Mouse (Mus musculus) forebrain, embryonic 10.5 days (tissue): Measurements from ENCODE around the gene Fmod. TPM values are rescaled to one million over a fixed set of nuclear protein-coding genes. Genes with fewer than 3 reads are reported as not detected.

ENCODE experiments used
- DNase-seq: peaks from one replicate; pipeline ENCODE4 v3.0.0-alpha.2; 2017; ENCODE audit warnings: low spot score; ENCODE audit errors: extremely low spot score
- H3K27ac ChIP-seq: fragments of 300-500 bp; sonication (generic); 2 replicates; pipeline ENCODE4 v1.5.1; 2016; ENCODE audit warnings: mild to moderate bottlenecking
- H3K27me3 ChIP-seq: fragments of 300-500 bp; sonication (generic); 2 replicates; pipeline ENCODE4 v1.6.1; 2016; ENCODE audit warnings: mild to moderate bottlenecking; ENCODE audit not compliant: poor library complexity, severe bottlenecking
- H3K36me3 ChIP-seq: fragments of 300-500 bp; sonication (generic); replicated peaks from 2 replicates; pipeline ENCODE4 v1.6.1; 2016; ENCODE audit warnings: mild to moderate bottlenecking, moderate library complexity
- H3K4me1 ChIP-seq: fragments of 300-500 bp; sonication (generic); 2 replicates; pipeline ENCODE4 v1.6.1; 2016
- H3K4me3 ChIP-seq: fragments of 300-500 bp; sonication (generic); 2 replicates; pipeline ENCODE4 v1.5.1; 2016; ENCODE audit warnings: mild to moderate bottlenecking, moderate library complexity
- H3K9me3 ChIP-seq: fragments of 300-500 bp; sonication (generic); 2 replicates; pipeline ENCODE4 v1.6.1; 2016; ENCODE audit warnings: mild to moderate bottlenecking, moderate library complexity
- WGBS: fragments of 180-500 bp; shearing (Covaris S2); methylation state at CpG from one replicate; pipeline ENCODE4 v1.1.7; 2016; 5-methylcytosine and 5-hydroxymethylcytosine counted together
- polyA plus RNA-seq: library from polyadenylated mRNA; unstranded; fragments of >200 nt; fragmentation: Nextera tagmentation; extraction: Ambion mirVana; gene quantifications from 2 replicates; pipeline ENCODE4 v1.2.1, GENCODE M21; 2016

Fmod gene
- polyA plus RNA-seq, 1 experiment from 2014 or later = 1.3 TPM

DNA sequence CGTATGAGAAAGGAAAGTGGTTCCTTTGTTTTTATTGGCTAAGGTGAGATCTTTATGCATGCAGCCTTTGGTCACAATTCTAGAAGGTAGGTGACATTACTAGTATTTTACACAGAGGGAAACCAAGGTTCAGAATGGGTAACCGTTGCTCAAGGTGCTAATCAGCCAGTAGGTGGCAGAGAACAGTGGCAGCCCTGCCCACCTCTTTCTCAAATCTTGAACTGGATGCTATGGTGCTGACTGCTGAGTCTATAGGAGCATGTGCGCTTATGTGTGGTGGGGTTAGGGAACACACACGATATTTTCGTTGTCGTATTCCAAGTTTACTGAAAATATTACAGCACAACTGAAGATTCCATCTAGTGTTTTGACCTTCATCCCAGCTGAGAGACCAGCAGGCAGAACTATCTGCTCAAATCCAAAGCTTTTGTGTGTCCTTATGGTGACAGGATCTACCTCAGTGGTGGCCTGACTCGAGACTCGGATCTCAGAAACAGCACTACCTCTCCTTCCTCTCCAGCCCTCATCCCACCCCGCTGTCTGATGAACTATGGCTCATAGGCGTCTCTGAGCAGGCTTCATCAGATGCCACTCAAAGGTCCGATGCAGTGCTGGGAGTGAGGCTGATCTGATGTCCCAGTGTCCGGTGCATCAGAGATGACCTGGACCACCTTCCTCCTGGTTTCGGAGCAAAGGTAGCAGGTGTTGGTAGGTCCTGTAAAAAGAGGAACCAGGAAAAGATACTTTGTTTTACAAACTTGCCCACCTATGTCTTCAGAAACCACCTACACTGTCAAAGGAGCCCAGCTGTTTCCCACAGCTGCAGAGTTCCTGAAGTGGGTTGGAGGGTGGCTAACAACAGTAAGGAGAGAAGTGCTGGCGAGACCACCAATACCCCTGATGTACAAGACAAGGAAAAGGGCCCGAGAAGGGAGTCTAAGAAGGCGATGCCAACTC, 23.0 kb downstream of the Fmod start:
- DNase-seq = no peak
- H3K9me3 ChIP-seq = no peaks in the 10 kb centered on the region
- H3K27ac ChIP-seq = peak overlapping the region; percentile 94
- WGBS = 78% methylated on average over 16 of the region's 16 CpGs
- no peaks in the 10 kb centered on the region for H3K36me3 ChIP-seq
- H3K27me3 ChIP-seq = no peaks in the 10 kb centered on the region
- peaks cover 66% of the 10 kb centered on the region for H3K4me1 ChIP-seq
- H3K4me3 ChIP-seq = peak overlapping the region; percentile 52

DNA sequence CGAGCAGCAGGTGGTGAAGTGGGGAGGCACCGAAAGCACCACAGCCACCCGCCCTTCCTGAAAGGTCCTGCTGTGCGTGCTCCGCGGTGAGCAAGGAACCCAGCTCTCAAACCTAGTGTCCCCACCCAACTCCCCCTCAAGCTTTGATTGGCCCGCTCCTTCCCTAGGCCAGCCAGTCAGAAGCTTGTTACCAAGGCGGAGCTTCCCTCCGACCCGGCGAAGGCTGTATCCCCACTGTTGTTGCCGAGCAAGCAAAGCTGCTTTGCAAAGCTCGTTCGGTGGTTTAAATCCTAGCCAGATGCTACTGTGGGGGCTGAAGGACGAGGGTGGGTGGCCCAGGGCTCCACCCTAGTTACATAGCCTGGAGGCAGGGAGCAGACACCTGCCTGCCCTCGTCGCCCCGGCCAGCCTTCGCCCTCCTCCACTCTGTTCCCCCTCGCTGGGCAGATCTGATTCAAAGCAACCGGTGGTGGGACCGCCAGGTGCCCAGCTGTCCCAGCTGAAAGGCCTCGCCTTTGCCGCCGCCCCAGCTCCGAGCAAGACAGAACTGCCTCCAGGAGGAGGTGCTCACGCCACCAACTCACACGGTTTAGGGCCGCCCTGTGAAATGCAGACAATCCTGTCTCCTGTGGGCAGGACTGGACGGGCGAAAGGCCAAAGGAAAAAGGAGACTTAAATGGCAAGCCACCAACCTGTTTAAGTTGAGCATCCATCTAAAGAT, 24.0 kb downstream of the Fmod start:
- H3K4me1 ChIP-seq = peaks cover 73% of the 10 kb centered on the region

DNA sequence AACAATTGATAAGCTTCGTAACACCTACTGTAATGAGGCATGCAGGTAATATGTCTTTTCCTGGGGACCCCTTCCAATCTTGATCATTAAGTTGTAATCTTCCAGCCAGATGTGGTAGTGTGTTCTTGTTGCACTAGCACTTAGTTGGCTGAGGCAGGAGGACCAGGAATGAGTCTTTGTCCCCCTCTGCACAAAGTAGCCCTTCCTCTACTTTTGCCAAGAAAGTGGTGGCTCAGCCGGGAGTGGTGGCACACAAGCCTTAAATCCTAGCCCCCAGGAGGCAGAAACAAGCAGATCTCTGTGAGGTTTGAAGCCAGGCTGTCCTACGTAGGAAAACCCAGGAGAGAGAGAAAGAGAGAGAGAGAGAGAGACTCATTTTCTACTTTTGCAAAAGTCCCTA, 24.9 kb downstream of the Fmod start:
- 30% methylated on average over 3 of the region's 3 CpGs for WGBS
- H3K4me1 ChIP-seq = peaks cover 82% of the 10 kb centered on the region
- peak; percentile 25 for DNase-seq
- peak overlapping the region; percentile 52 for H3K4me3 ChIP-seq
- no peaks in the 10 kb centered on the region for H3K9me3 ChIP-seq
- H3K27me3 ChIP-seq = no peaks in the 10 kb centered on the region
- no peaks in the 10 kb centered on the region for H3K36me3 ChIP-seq
- peak overlapping the region; percentile 94 for H3K27ac ChIP-seq

More for the DNA sequence above, 24.0 kb downstream of the Fmod start:
- Histone ChIP-seq H3K36me3 (no peaks in the 10 kb centered on the region), H3K4me3 (peak overlapping the region; percentile 52), H3K27ac (peak overlapping the region; percentile 94), H3K9me3 (no peaks in the 10 kb centered on the region), H3K27me3 (no peaks in the 10 kb centered on the region)
- under 1% methylated on average over 31 of the region's 31 CpGs for WGBS
- DNase-seq = peak; percentile 91

DNA sequence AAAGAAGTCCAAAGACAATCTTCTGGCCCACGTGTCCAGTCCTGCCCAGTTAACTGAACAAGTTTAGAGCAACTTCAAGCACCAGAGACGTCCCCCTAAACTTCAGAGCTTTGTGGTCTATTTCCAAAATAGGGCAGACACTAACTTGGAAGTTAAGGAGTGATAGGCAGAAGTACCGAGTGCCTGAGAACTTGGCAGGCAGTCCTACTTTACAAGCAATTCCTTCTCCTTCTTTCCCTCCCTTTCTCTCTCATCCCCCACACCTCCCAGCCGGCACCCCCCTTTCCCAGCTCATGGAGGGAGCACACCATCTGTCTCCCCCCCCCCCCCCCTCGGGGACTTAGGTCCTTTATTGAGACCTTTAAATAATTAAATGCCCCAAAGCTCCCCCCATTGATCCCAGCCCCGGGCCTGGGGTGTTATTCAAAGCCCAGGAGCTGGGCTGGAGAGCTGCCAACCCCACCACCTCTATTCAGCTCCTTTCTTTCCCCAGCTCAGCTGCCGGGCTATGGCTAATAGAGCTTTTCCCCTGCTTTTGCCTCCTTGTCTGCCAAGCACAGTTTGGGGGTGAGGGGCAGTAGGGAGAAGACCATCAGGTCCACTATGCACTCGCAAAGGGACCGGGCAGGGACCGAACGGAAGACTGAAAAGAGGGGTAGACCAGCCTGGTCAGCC, 25.5 kb downstream of the Fmod start:
- Histone ChIP-seq H3K4me1 (peaks cover 88% of the 10 kb centered on the region), H3K36me3 (no peaks in the 10 kb centered on the region)

DNA sequence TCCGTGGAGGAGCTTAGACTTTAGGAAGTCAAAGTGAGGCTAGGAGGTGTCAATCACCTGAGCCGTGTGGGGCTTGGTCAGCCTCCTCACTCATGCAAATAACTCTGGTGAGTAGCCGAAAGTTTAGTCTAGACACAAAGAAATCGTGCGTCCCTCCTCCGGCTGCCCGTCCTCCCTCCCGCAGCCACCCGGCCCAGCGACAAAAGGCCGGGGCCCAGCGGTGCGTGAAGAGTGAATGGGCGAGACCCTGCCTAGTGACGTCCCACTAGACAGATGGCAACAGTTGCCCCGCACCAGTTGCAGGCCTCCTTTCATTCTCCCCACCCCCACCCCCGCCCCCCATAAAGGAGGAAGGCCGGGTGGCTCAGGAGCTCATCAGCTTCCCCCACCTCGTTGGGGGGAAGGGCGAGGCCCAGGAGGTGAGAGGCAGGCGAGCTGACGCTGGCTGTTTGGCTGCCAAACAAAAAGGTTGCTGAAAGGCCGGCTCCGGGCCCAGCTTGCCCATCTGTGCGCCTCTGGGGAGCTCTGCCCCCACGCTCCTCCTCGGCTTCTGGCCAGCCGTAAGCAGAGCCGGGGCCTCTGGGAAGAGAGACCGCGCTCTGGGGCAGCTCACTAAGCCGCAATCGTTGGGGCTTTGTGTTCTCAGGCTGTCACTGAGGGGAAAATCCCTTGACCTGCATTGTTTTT, 26.2 kb downstream of the Fmod start:
- Histone ChIP-seq H3K27me3 (no peaks in the 10 kb centered on the region), H3K27ac (peak overlapping the region; percentile 94), H3K4me3 (peak overlapping the region; percentile 52), H3K4me1 (peaks cover 95% of the 10 kb centered on the region), H3K9me3 (no peaks in the 10 kb centered on the region), H3K36me3 (no peaks in the 10 kb centered on the region)
- under 1% methylated on average over 33 of the region's 33 CpGs for WGBS
- peak; percentile 93 for DNase-seq

More for the DNA sequence above, 25.5 kb downstream of the Fmod start:
- Histone ChIP-seq H3K4me3 (peak overlapping the region; percentile 52), H3K27ac (peak overlapping the region; percentile 94), H3K9me3 (no peaks in the 10 kb centered on the region), H3K27me3 (no peaks in the 10 kb centered on the region)
- WGBS = 4% methylated on average over 11 of the region's 11 CpGs
- DNase-seq = peak; percentile 26

DNA sequence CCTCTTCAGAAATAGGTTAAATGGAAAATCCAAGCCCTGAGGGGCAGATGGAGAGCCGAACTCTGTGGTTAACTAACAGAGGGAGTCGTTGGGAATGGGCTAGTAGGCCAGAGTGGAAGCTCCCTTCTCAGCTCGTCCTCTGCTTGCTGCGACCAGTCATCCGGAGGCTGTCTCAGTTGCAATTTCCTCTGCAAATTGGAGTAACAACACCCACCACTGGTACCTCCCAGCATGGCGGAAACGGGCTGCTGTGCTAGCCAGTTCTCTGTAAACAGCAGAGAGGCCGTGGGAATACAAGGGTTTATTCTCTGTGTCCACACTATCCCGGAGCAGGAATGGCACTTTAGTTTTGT, 26.7 kb downstream of the Fmod start:
- Histone ChIP-seq H3K27me3 (no peaks in the 10 kb centered on the region), H3K4me3 (peak overlapping the region; percentile 52), H3K27ac (peak overlapping the region; percentile 94), H3K4me1 (peaks cover 91% of the 10 kb centered on the region), H3K9me3 (no peaks in the 10 kb centered on the region), H3K36me3 (no peaks in the 10 kb centered on the region)
- no peak for DNase-seq
- WGBS = 5% methylated on average over 9 of the region's 9 CpGs

DNA sequence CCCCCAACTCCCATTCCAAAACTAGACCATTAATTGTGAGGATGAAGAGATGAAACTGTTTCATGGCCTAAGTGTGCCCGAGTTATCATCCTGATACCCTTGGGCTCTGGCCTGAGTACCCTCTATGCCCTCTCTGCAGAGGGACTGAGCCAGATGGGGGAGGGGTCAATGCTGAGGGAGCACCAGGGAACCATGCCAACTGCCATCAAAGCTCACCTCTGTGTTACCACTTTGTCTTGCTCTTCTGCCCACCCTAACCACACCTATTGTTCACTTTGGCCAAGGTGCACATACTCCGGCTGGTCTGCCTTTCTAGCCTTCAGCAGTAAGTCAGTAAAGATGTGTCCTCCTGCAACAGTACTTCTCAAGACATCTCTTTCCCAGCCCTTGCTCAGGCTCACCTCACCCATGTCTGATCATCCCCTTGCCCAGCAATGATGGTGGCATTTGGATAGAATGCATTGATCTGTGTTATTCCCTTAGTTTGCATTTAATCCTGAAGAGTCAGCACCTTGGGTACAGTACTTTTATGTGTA, 27.3 kb downstream of the Fmod start:
- no peaks in the 10 kb centered on the region for H3K27me3 ChIP-seq
- peak overlapping the region; percentile 94 for H3K27ac ChIP-seq
- H3K36me3 ChIP-seq = no peaks in the 10 kb centered on the region
- H3K4me3 ChIP-seq = peak overlapping the region; percentile 52
- no peak for DNase-seq
- peaks cover 87% of the 10 kb centered on the region for H3K4me1 ChIP-seq
- 75% methylated on average over 2 of the region's 2 CpGs for WGBS
- no peaks in the 10 kb centered on the region for H3K9me3 ChIP-seq

DNA sequence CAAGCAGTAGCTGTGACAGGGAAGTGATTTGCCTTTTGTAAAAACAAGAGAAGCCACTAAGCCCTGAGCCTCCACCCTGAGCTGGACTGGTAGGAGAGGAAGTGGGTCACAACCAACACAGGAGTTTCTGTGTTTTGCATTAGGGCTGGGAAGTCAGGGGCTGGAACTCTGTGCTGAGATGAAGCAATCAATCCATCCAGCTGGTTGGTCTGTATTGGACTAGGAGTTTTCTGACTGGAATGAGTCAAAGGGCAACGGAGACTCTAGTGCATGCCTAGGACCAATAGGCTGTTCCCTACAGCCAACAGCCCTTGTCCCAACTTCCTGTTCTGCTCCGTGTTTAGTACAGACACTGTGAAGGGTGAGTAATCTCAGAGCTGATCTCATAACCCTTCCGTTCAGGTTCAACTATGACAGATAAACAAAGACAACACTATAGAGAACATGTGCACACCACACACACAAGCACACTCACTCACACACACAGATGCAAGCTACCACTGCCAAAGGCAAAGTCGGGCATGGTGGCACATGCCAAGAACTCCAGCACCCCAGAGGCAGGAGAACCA, 28.3 kb downstream of the Fmod start:
- H3K4me3 ChIP-seq = no peak overlapping the region
- WGBS = 80% methylated on average over 4 of the region's 4 CpGs
- no peaks in the 10 kb centered on the region for H3K36me3 ChIP-seq
- DNase-seq = no peak
- H3K9me3 ChIP-seq = no peaks in the 10 kb centered on the region
- no peaks in the 10 kb centered on the region; the same call in 1 of the 2 replicates for H3K27me3 ChIP-seq
- peak overlapping the region; percentile 94 for H3K27ac ChIP-seq
- H3K4me1 ChIP-seq = peaks cover 89% of the 10 kb centered on the region

DNA sequence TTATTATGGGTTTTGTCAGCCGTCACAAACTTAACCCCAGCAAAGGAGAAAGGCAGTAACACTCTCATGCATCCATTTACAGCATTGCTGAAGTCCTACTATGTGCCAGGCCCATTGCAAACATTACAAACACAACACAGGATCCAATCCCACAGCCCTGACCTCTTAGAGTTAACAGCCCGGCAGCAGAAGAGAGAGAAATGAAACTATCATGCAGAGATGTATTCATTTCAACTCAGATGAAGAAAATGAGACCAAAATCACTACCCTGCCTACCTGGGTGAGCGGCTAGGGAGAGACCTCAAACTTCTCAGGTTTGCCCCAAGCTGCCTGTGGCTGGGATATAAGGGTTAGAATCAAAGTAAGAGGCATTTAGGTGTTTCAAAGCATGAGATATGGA, 29.5 kb downstream of the Fmod start:
- Histone ChIP-seq H3K4me3 (no peak overlapping the region), H3K36me3 (no peaks in the 10 kb centered on the region), H3K27ac (peak overlapping the region; percentile 94), H3K9me3 (no peaks in the 10 kb centered on the region), H3K4me1 (peaks cover 89% of the 10 kb centered on the region), H3K27me3 (no peaks in the 10 kb centered on the region; the same call in 1 of the 2 replicates)
- no peak for DNase-seq
- 55% methylated on average over 3 of the region's 3 CpGs for WGBS

DNA sequence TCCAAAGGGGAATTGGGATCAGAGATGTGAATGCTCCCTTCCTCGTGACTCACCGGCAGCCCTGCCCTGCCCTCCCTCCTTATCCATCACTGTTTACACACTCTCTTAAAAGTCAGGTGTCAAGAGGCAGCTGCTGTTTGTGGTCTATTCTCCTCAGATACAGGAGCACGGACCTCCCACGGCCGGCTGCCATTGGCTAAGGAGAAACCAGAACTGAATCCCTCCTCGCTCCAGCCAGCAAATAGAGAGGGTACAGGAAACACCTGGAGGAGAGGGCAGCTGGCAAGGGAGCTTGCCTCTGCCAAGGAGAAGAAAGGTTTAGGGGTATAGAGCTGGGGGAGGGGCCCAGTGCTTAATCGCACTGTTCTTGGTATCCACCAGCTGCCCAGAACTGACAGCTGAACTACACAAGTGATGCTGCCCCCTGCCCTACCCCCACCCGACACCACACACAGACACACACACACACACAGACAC, 30.1 kb downstream of the Fmod start:
- H3K9me3 ChIP-seq = no peaks in the 10 kb centered on the region
- peaks cover 89% of the 10 kb centered on the region for H3K4me1 ChIP-seq
- H3K4me3 ChIP-seq = no peak overlapping the region
- H3K27ac ChIP-seq = peak overlapping the region; percentile 94
- H3K27me3 ChIP-seq = no peaks in the 10 kb centered on the region; the same call in 1 of the 2 replicates
- no peaks in the 10 kb centered on the region for H3K36me3 ChIP-seq
- 17% methylated on average over 8 of the region's 8 CpGs for WGBS
- no peak for DNase-seq

DNA sequence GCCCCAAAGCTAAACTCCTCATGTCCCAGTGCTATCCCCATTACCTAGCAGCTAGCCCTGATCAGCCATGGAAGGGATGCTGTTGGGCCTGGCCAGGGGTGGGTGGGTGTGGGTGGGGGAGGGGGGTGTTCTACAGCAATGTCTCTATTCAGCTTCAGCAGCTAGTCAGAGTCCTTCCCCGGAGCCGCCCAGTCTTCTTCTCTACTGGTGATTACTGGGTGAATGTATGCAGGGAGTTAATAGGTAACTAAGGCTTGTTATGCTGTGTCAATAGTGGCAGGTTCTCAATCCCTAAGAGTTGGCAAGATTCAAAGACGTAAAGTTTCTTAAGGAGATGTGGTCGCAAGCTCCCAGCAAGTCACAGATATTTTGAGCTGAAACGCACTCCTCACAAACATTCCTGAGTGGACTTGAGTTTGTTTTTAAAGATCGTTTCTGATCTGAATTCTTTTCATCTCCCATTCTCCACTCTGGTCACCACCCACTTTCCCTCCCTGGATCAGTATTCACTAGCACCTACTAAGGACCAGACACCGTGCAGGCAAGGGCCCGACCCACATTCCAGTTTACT, 33.1 kb downstream of the Fmod start:
- H3K27me3 ChIP-seq = no peaks in the 10 kb centered on the region; the same call in 1 of the 2 replicates
- peaks cover 11% of the 10 kb centered on the region for H3K36me3 ChIP-seq
- WGBS = 82% methylated on average over 8 of the region's 8 CpGs
- no peak for DNase-seq
- H3K4me1 ChIP-seq = peaks cover 88% of the 10 kb centered on the region
- H3K4me3 ChIP-seq = no peak overlapping the region
- no peaks in the 10 kb centered on the region for H3K9me3 ChIP-seq
- H3K27ac ChIP-seq = peak overlapping the region; percentile 85
